Mouse (Mus musculus) MEL (cell line): ENCODE data around the gene Dnase1l3. TPM values are rescaled to one million over a fixed set of nuclear protein-coding genes. Genes with fewer than 3 reads are reported as not detected.

ENCODE experiments used
- DNase-seq: peaks from one replicate; pipeline ENCODE4 v3.0.0; 2011; ENCODE audit warnings: low read depth, low spot score
- H3K27ac ChIP-seq: 2 replicates; pipeline ENCODE4 v1.5.1; 2012; ENCODE audit warnings: low read depth, mild to moderate bottlenecking, control low read depth, low read length, moderate library complexity; ENCODE audit not compliant: control insufficient read depth
- H3K27me3 ChIP-seq, 2 experiments: fragments of 150-350 bp in 1 of 2; sonication (generic) in 1 of 2; 2 replicates each; pipeline ENCODE4 v1.6.1; 2012; ENCODE audit warnings: low read length in 2 of 2, mild to moderate bottlenecking in 2 of 2, improper control_type of control experiment in 1 of 2, moderate library complexity in 1 of 2; ENCODE audit not compliant: insufficient read depth in 2 of 2, control insufficient read depth in 1 of 2
- H3K36me3 ChIP-seq, 2 experiments: 2 replicates each; pipeline ENCODE4 v1.6.1; 2012 to 2014; ENCODE audit warnings: low read length in 2 of 2, improper control_type of control experiment in 1 of 2, inconsistent platforms in 1 of 2, mild to moderate bottlenecking in 1 of 2; ENCODE audit not compliant: insufficient read depth in 2 of 2, control insufficient read depth in 1 of 2
- H3K4me1 ChIP-seq, 2 experiments: fragments of 150-350 bp in 1 of 2; sonication (generic) in 1 of 2; 2 replicates each; pipeline ENCODE4 v1.6.1; 2012; ENCODE audit warnings: low read length in 2 of 2, improper control_type of control experiment in 1 of 2, mild to moderate bottlenecking in 1 of 2; ENCODE audit not compliant: insufficient read depth in 2 of 2, control insufficient read depth in 1 of 2
- H3K4me3 ChIP-seq, 2 experiments: fragments of 150-350 bp in 1 of 2; sonication (generic) in 1 of 2; 2 replicates each; pipeline ENCODE4 v1.5.1; 2012; ENCODE audit warnings: low read depth in 2 of 2, low read length in 2 of 2, mild to moderate bottlenecking in 2 of 2, moderate library complexity in 2 of 2, control low read depth in 1 of 2, improper control_type of control experiment in 1 of 2; ENCODE audit not compliant: control insufficient read depth in 1 of 2, insufficient read depth in 1 of 2
- H3K79me2 ChIP-seq: 2 replicates; pipeline ENCODE4 v1.6.1; 2012; ENCODE audit warnings: mild to moderate bottlenecking, low read length, moderate library complexity; ENCODE audit not compliant: control insufficient read depth, poor library complexity, insufficient read depth
- H3K9ac ChIP-seq: 2 replicates; pipeline ENCODE4 v1.6.1; 2012; ENCODE audit warnings: low read depth, mild to moderate bottlenecking, control low read depth, low read length, moderate library complexity; ENCODE audit not compliant: control insufficient read depth, poor library complexity, severe bottlenecking
- H3K9me3 ChIP-seq: fragments of 150-350 bp; sonication (generic); replicated peaks from 2 replicates; pipeline ENCODE4 v1.6.1; 2012; ENCODE audit warnings: mild to moderate bottlenecking, low read length, improper control_type of control experiment, moderate library complexity; ENCODE audit not compliant: insufficient read depth
- BHLHE40 ChIP-seq: IDR thresholded peaks from 2 replicates; pipeline ENCODE4 v1.6.1; 2012; ENCODE audit warnings: low read depth, mild to moderate bottlenecking, inconsistent platforms, low read length, improper control_type of control experiment, borderline replicate concordance
- CHD1 ChIP-seq: IDR thresholded peaks from 2 replicates; pipeline ENCODE4 v1.6.1; 2012; ENCODE audit warnings: low read depth, mild to moderate bottlenecking, inconsistent platforms, low read length, improper control_type of control experiment
- ETS1 ChIP-seq: IDR thresholded peaks from 2 replicates; pipeline ENCODE4 v1.6.1; 2012; ENCODE audit warnings: low read depth, mild to moderate bottlenecking, inconsistent platforms, low read length, improper control_type of control experiment, moderate library complexity
- HCFC1 ChIP-seq: IDR thresholded peaks from 2 replicates; pipeline ENCODE4 v1.6.1; 2012; ENCODE audit warnings: low read depth, mild to moderate bottlenecking, inconsistent platforms, low read length, improper control_type of control experiment, moderate library complexity
- JUND ChIP-seq: IDR thresholded peaks from 2 replicates; pipeline ENCODE4 v1.6.1; 2011; ENCODE audit warnings: low read depth, mild to moderate bottlenecking, improper control_type of control experiment, low read length
- MAZ ChIP-seq: IDR thresholded peaks from 2 replicates; pipeline ENCODE4 v1.6.1; 2012; ENCODE audit warnings: low read depth, mild to moderate bottlenecking, inconsistent platforms, low read length, improper control_type of control experiment
- MXI1 ChIP-seq: IDR thresholded peaks from 2 replicates; pipeline ENCODE4 v1.6.1; 2011; ENCODE audit warnings: mild to moderate bottlenecking, low read depth, low read length, improper control_type of control experiment
- MYB ChIP-seq: IDR thresholded peaks from 2 replicates; pipeline ENCODE4 v1.6.1; 2011; ENCODE audit warnings: mild to moderate bottlenecking, low read depth, low read length, improper control_type of control experiment
- MYC ChIP-seq: IDR thresholded peaks from 2 replicates; pipeline ENCODE4 v1.6.1; 2011; ENCODE audit warnings: low read depth, mild to moderate bottlenecking, low read length, improper control_type of control experiment, moderate library complexity
- POLR2A ChIP-seq, 2 experiments: IDR thresholded peaks; 2 replicates each; pipeline ENCODE4 v1.6.1; 2011 to 2012; ENCODE audit warnings: low read length in 2 of 2, mild to moderate bottlenecking in 2 of 2, control low read depth in 1 of 2, improper control_type of control experiment in 1 of 2, low read depth in 1 of 2, moderate library complexity in 1 of 2; ENCODE audit not compliant: control insufficient read depth in 1 of 2, insufficient read depth in 1 of 2, poor library complexity in 1 of 2
- POLR2AphosphoS5 ChIP-seq: IDR thresholded peaks from 2 replicates; pipeline ENCODE4 v1.6.1; 2012; ENCODE audit warnings: low read depth, borderline replicate concordance, mild to moderate bottlenecking, inconsistent platforms, low read length, moderate library complexity, mixed read lengths
- RAD21 ChIP-seq: IDR thresholded peaks from 2 replicates; pipeline ENCODE4 v1.6.1; 2011; ENCODE audit warnings: mild to moderate bottlenecking, low read depth, low read length, improper control_type of control experiment
- SMC3 ChIP-seq: IDR thresholded peaks from 2 replicates; pipeline ENCODE4 v1.6.1; 2011; ENCODE audit warnings: low read depth, low read length, improper control_type of control experiment
- TBP ChIP-seq: IDR thresholded peaks from 2 replicates; pipeline ENCODE4 v1.8.0; 2011; ENCODE audit warnings: low read depth, low read length, improper control_type of control experiment
- USF1 ChIP-seq: IDR thresholded peaks from 2 replicates; pipeline ENCODE4 v1.6.1; 2014; ENCODE audit warnings: low read depth, mild to moderate bottlenecking, inconsistent platforms, low read length, improper control_type of control experiment, moderate library complexity
- USF2 ChIP-seq, 2 experiments: IDR thresholded peaks; 2 replicates each; pipeline ENCODE4 v1.6.1; 2011 to 2012; ENCODE audit warnings: improper control_type of control experiment in 2 of 2, low read length in 2 of 2, borderline replicate concordance in 1 of 2, inconsistent platforms in 1 of 2, low read depth in 1 of 2, mild to moderate bottlenecking in 1 of 2; ENCODE audit not compliant: insufficient read depth in 1 of 2
- polyA plus RNA-seq, 2 experiments: library from polyadenylated mRNA; stranded (reverse) in 1 of 2; unstranded in 1 of 2; fragments of >175 nt in 1 of 2; fragments of >200 nt in 1 of 2; gene quantifications; 2 replicates each; pipeline versions ENCODE4 v1.2.1 to v1.2.4; 2012; ENCODE audit warnings: low replicate concordance in 2 of 2, low read depth in 1 of 2; ENCODE audit not compliant: insufficient read length in 2 of 2, insufficient read depth in 1 of 2, missing spikeins in 1 of 2
- total RNA-seq: library from RNA; depleted of rRNA; stranded (reverse); fragments of 300-350 nt; gene quantifications from 2 replicates; pipeline ENCODE4 v1.2.3, GENCODE M21; 2012

The Dnase1l3 gene
- total and polyA plus RNA-seq, 3 experiments, result not detected

DNA sequence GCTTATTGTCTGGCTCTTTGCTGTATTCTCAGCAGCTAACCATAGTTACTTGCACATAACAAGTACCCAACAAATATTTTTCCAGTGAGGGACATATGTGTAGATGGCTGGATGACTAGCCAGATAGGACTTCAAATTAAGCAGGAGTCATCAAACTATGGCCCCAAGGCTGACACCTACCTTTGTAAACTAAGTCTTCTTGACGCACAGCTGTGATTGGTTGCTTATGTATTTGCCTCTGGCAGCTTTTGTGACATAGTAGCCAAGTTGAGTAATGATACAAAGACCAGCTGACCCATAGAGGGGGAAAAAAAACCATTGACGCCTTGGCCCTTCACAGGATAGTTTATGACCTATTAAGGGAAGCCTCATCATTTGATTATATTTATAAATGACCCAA lies 47.7 kb upstream of the Dnase1l3 start:
- no peak for DNase-seq
- H3K27me3 ChIP-seq, result no peaks in the 10 kb centered on the region
- no peaks in the 10 kb centered on the region for H3K9me3 ChIP-seq
- no peak overlapping the region for H3K9ac ChIP-seq
- no peak overlapping the region for H3K27ac ChIP-seq
- no peaks in the 10 kb centered on the region for H3K79me2 ChIP-seq
- no peak overlapping the region for H3K4me3 ChIP-seq
- TF ChIP-seq POLR2A (IDR thresholded peaks at IDR 0.05; ENCODE audit: control insufficient read depth in 1 of 2, insufficient read depth in 1 of 2, low read depth in 1 of 2, low read length in 2 of 2, poor library complexity in 1 of 2) (no peak), SMC3 (no peak), USF1 (no peak), BHLHE40 (no peak), HCFC1 (no peak), MAZ (no peak), ETS1 (no peak), RAD21 (no peak), JUND (no peak), MYB (no peak), MYC (no peak), MXI1 (no peak), CHD1 (no peak), USF2 (IDR thresholded peaks at IDR 0.05; ENCODE audit: borderline replicate concordance in 1 of 2, insufficient read depth in 1 of 2, low read depth in 1 of 2, low read length in 2 of 2) (no peak), TBP (no peak)
- H3K4me1 ChIP-seq, result no peaks in the 10 kb centered on the region
- no peaks in the 10 kb centered on the region for H3K36me3 ChIP-seq

DNA sequence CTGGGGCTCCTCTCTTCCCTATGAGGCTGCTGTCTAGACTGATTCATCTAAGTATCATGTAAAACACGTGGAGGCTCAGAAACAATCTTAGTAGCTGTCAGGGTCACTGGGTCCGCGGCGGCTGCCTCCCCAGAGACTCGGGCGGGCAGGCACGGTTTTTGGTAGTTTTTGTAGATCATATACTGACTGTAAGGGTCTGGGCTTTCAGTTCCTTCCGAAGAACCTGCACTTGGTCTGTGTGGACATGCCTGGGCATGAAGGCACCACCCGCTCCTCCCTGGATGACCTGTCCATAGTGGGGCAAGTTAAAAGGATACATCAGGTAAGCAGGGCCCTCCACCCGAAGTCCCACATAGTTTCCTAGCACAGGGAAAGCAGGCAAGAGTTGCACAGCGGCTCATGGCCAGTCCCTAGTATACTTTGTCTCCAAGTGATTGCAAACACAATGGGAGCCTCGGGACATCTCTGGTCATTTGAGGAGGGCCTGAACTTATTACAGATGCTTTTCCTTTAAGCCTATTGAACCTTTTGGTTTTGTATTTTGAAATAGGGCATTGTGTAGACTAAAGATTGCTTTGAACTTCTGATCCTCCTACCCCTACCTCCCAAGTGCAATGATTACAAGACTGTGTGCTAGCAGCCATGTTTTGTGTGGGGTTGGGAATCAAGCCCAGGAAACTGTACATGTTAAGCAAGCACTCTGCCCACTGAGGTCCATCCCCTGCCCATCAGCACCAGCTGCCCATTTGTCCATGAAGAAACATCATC lies 46.7 kb upstream of the Dnase1l3 start:
- Histone ChIP-seq H3K36me3 (no peaks in the 10 kb centered on the region), H3K9ac (no peak overlapping the region), H3K27me3 (no peaks in the 10 kb centered on the region), H3K27ac (no peak overlapping the region), H3K4me3 (no peak overlapping the region), H3K79me2 (no peaks in the 10 kb centered on the region), H3K4me1 (no peaks in the 10 kb centered on the region), H3K9me3 (no peaks in the 10 kb centered on the region)
- no peak for DNase-seq
- TF ChIP-seq BHLHE40 (no peak), POLR2AphosphoS5 (no peak), JUND (no peak), TBP (no peak), SMC3 (no peak)
